Mouse (Mus musculus) MEL (cell line): Measurements from ENCODE around the gene Gfy. TPM values are rescaled to one million over a fixed set of nuclear protein-coding genes. Genes with fewer than 3 reads are reported as not detected.

Experiments
- DNase-seq: peaks from one replicate; pipeline ENCODE4 v3.0.0; 2011; ENCODE audit warnings: low read depth, low spot score
- H3K27ac ChIP-seq: 2 replicates; pipeline ENCODE4 v1.5.1; 2012; ENCODE audit warnings: low read depth, mild to moderate bottlenecking, control low read depth, low read length, moderate library complexity; ENCODE audit not compliant: control insufficient read depth
- H3K27me3 ChIP-seq, 2 experiments: fragments of 150-350 bp in 1 of 2; sonication (generic) in 1 of 2; 2 replicates each; pipeline ENCODE4 v1.6.1; 2012; ENCODE audit warnings: low read length in 2 of 2, mild to moderate bottlenecking in 2 of 2, improper control_type of control experiment in 1 of 2, moderate library complexity in 1 of 2; ENCODE audit not compliant: insufficient read depth in 2 of 2, control insufficient read depth in 1 of 2
- H3K36me3 ChIP-seq, 2 experiments: 2 replicates each; pipeline ENCODE4 v1.6.1; 2012 to 2014; ENCODE audit warnings: low read length in 2 of 2, improper control_type of control experiment in 1 of 2, inconsistent platforms in 1 of 2, mild to moderate bottlenecking in 1 of 2; ENCODE audit not compliant: insufficient read depth in 2 of 2, control insufficient read depth in 1 of 2
- H3K4me1 ChIP-seq, 2 experiments: fragments of 150-350 bp in 1 of 2; sonication (generic) in 1 of 2; 2 replicates each; pipeline ENCODE4 v1.6.1; 2012; ENCODE audit warnings: low read length in 2 of 2, improper control_type of control experiment in 1 of 2, mild to moderate bottlenecking in 1 of 2; ENCODE audit not compliant: insufficient read depth in 2 of 2, control insufficient read depth in 1 of 2
- H3K4me3 ChIP-seq, 2 experiments: fragments of 150-350 bp in 1 of 2; sonication (generic) in 1 of 2; 2 replicates each; pipeline ENCODE4 v1.5.1; 2012; ENCODE audit warnings: low read depth in 2 of 2, low read length in 2 of 2, mild to moderate bottlenecking in 2 of 2, moderate library complexity in 2 of 2, control low read depth in 1 of 2, improper control_type of control experiment in 1 of 2; ENCODE audit not compliant: control insufficient read depth in 1 of 2, insufficient read depth in 1 of 2
- H3K79me2 ChIP-seq: 2 replicates; pipeline ENCODE4 v1.6.1; 2012; ENCODE audit warnings: mild to moderate bottlenecking, low read length, moderate library complexity; ENCODE audit not compliant: control insufficient read depth, poor library complexity, insufficient read depth
- H3K9ac ChIP-seq: 2 replicates; pipeline ENCODE4 v1.6.1; 2012; ENCODE audit warnings: low read depth, mild to moderate bottlenecking, control low read depth, low read length, moderate library complexity; ENCODE audit not compliant: control insufficient read depth, poor library complexity, severe bottlenecking
- H3K9me3 ChIP-seq: fragments of 150-350 bp; sonication (generic); replicated peaks from 2 replicates; pipeline ENCODE4 v1.6.1; 2012; ENCODE audit warnings: mild to moderate bottlenecking, low read length, improper control_type of control experiment, moderate library complexity; ENCODE audit not compliant: insufficient read depth
- BHLHE40 ChIP-seq: IDR thresholded peaks from 2 replicates; pipeline ENCODE4 v1.6.1; 2012; ENCODE audit warnings: low read depth, mild to moderate bottlenecking, inconsistent platforms, low read length, improper control_type of control experiment, borderline replicate concordance
- CHD2 ChIP-seq: IDR thresholded peaks from 2 replicates; pipeline ENCODE4 v1.6.1; 2011; ENCODE audit warnings: low read length, improper control_type of control experiment
- CTCF ChIP-seq, 3 experiments: IDR thresholded peaks in 2 of 3; conservative IDR thresholded peaks in 1 of 3; 2 replicates each; pipeline ENCODE4 v1.5.1; 2011 to 2012; ENCODE audit warnings: low read length in 3 of 3, low read depth in 2 of 3, mild to moderate bottlenecking in 2 of 3, improper control_type of control experiment in 1 of 3, inconsistent platforms in 1 of 3, mixed read lengths in 1 of 3, moderate library complexity in 1 of 3; ENCODE audit not compliant: control insufficient read depth in 1 of 3, insufficient read depth in 1 of 3, poor library complexity in 1 of 3, severe bottlenecking in 1 of 3
- E2F4 ChIP-seq: IDR thresholded peaks from 2 replicates; pipeline ENCODE4 v1.6.1; 2011; ENCODE audit warnings: low read depth, low read length, improper control_type of control experiment, borderline replicate concordance
- EP300 ChIP-seq, 2 experiments: IDR thresholded peaks; 2 replicates each; pipeline ENCODE4 v1.6.1; 2011; ENCODE audit warnings: improper control_type of control experiment in 2 of 2, low read length in 2 of 2, low read depth in 1 of 2, mild to moderate bottlenecking in 1 of 2
- GATA1 ChIP-seq: IDR thresholded peaks from 2 replicates; pipeline ENCODE4 v1.6.1; 2011; ENCODE audit warnings: low read depth, low read length, improper control_type of control experiment
- KAT2A ChIP-seq: conservative IDR thresholded peaks from 2 replicates; pipeline ENCODE4 v1.6.1; 2012; ENCODE audit warnings: low read depth, low read length, improper control_type of control experiment, inconsistent platforms
- MAX ChIP-seq: IDR thresholded peaks from 2 replicates; pipeline ENCODE4 v1.6.1; 2011; ENCODE audit warnings: low read length, improper control_type of control experiment
- MEF2A ChIP-seq: IDR thresholded peaks from 2 replicates; pipeline ENCODE4 v1.6.1; 2014; ENCODE audit warnings: low read depth, mild to moderate bottlenecking, inconsistent platforms, low read length, improper control_type of control experiment; ENCODE audit not compliant: poor library complexity, insufficient replicate concordance, severe bottlenecking; ENCODE audit errors: extremely low read depth
- NELFE ChIP-seq: IDR thresholded peaks from 2 replicates; pipeline ENCODE4 v1.6.1; 2011; ENCODE audit warnings: low read depth, low read length, improper control_type of control experiment
- RCOR1 ChIP-seq: IDR thresholded peaks from 2 replicates; pipeline ENCODE4 v1.6.1; 2012; ENCODE audit warnings: low read depth, mild to moderate bottlenecking, inconsistent platforms, low read length, improper control_type of control experiment
- SMC3 ChIP-seq: IDR thresholded peaks from 2 replicates; pipeline ENCODE4 v1.6.1; 2011; ENCODE audit warnings: low read depth, low read length, improper control_type of control experiment
- TAL1 ChIP-seq: IDR thresholded peaks from 2 replicates; pipeline ENCODE4 v1.6.1; 2012; ENCODE audit warnings: mild to moderate bottlenecking, inconsistent platforms, low read length, moderate library complexity, mixed read lengths
- TCF12 ChIP-seq: IDR thresholded peaks from 2 replicates; pipeline ENCODE4 v1.6.1; 2014; ENCODE audit warnings: low read depth, mild to moderate bottlenecking, inconsistent platforms, low read length, improper control_type of control experiment, moderate library complexity
- UBTF ChIP-seq: IDR thresholded peaks from 2 replicates; pipeline ENCODE4 v1.6.1; 2012; ENCODE audit warnings: low read depth, mild to moderate bottlenecking, inconsistent platforms, low read length, improper control_type of control experiment, moderate library complexity, borderline replicate concordance; ENCODE audit not compliant: insufficient read depth
- polyA plus RNA-seq, 2 experiments: library from polyadenylated mRNA; stranded (reverse) in 1 of 2; unstranded in 1 of 2; fragments of >175 nt in 1 of 2; fragments of >200 nt in 1 of 2; gene quantifications; 2 replicates each; pipeline versions ENCODE4 v1.2.1 to v1.2.4; 2012; ENCODE audit warnings: low replicate concordance in 2 of 2, low read depth in 1 of 2; ENCODE audit not compliant: insufficient read length in 2 of 2, insufficient read depth in 1 of 2, missing spikeins in 1 of 2
- total RNA-seq: library from RNA; depleted of rRNA; stranded (reverse); fragments of 300-350 nt; gene quantifications from 2 replicates; pipeline ENCODE4 v1.2.3, GENCODE M21; 2012

The Gfy gene
- total and polyA plus RNA-seq, 3 experiments = not detected

- Histone ChIP-seq H3K9ac (no peak overlapping the region), H3K4me3 (no peak overlapping the region)
- DNase-seq = no peak
Measured at GRCm38 (mm10) chr7:45164833-45165232, 14.5 kb downstream of the Gfy start.

DNA sequence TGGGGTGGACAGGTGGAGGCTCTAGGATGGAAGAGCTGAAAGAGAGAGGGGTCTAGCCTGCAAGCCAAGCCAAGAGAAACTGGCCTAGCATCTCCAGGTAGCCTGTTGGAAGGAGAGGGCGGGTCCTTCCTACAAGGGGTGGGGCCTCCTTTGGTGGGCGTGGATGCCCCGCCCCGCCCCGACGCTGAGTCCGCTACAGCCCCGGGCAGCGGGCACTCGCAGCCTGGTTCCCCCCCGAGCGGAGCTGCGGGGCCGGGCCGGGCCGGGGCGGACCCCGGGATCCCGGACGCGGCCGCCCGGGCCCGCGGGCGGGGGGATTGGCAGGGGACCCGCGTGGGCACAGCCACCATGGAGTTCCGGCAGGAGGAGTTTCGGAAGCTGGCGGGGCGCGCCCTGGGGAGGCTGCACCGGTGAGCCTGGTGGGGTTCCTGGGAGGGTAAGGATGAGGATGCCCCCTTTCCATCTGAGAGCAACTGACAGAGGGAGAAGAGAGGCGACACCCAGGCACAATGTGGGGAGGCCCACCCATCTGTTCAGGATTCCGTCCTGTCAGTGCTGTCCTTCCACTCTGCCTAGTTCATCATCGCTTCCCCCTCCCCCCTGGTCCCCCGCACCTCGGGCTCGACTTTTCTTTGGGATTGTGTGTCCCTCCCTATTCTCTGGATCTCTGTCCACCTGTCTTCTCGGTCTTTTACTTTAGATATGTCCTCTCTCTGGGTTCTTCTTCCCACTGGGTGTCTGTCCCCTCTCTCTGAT, 15.5 kb downstream of the Gfy start, which contains the start of gene Slc17a7:
Gene Slc17a7, plus strand, starts transcription at position 215 of the 756 bp plus-strand sequence.
- H3K27ac ChIP-seq = no peak within 1 kb of the TSS
- peaks cover 0 to 4% of the 10 kb centered on the region in 2 experiments; a peak in 1 of 4 replicates for H3K36me3 ChIP-seq
- H3K4me1 ChIP-seq = no peaks in the 10 kb centered on the region; a peak in 2 of 4 replicates
- H3K9ac ChIP-seq = peak within 1 kb of the TSS; percentile 60
- no peaks in the 10 kb centered on the region for H3K9me3 ChIP-seq
- peak within 1 kb of the TSS; percentile 30 to 50; a peak in 3 of 4 replicates for H3K4me3 ChIP-seq
- H3K27me3 ChIP-seq = peaks cover 4 to 9% of the 10 kb centered on the region in 2 experiments
- H3K79me2 ChIP-seq = no peaks in the 10 kb centered on the region
- DNase-seq = peak; percentile 51
- TF ChIP-seq UBTF (no peak), EP300 (IDR thresholded peaks at IDR 0.05; ENCODE audit: low read depth in 1 of 2, low read length in 2 of 2) (no peak), SMC3 (no peak), RCOR1 (no peak), E2F4 (no peak), MEF2A (no peak), TCF12 (no peak), BHLHE40 (no peak), CTCF (IDR thresholded peaks at IDR 0.05 in 2 of 3, conservative IDR thresholded peaks at IDR 0.05 in 1 of 3; ENCODE audit: control insufficient read depth in 1 of 3, insufficient read depth in 1 of 3, low read depth in 2 of 3, low read length in 3 of 3, poor library complexity in 1 of 3, severe bottlenecking in 1 of 3) (no peak), KAT2A (no peak), GATA1 (no peak), NELFE (no peak), TAL1 (no peak), CHD2 (no peak), MAX (no peak)
- TF ChIP-seq, all 39 proteins: peak for 0

More at GRCm38 (mm10) chr7:45164833-45165232, 14.5 kb downstream of the Gfy start:
- Histone ChIP-seq H3K27ac (no peak overlapping the region), H3K4me1 (no peaks in the 10 kb centered on the region; a peak in 2 of 4 replicates), H3K27me3 (peaks cover 4 to 9% of the 10 kb centered on the region in 2 experiments), H3K36me3 (peaks cover 0 to 4% of the 10 kb centered on the region in 2 experiments; a peak in 1 of 4 replicates), H3K79me2 (no peaks in the 10 kb centered on the region), H3K9me3 (no peaks in the 10 kb centered on the region)
- no peak for TF ChIP-seq UBTF
